Mouse (Mus musculus): ENCODE measurements around the gene Olfr116.

Olfr116 gene

DNA sequence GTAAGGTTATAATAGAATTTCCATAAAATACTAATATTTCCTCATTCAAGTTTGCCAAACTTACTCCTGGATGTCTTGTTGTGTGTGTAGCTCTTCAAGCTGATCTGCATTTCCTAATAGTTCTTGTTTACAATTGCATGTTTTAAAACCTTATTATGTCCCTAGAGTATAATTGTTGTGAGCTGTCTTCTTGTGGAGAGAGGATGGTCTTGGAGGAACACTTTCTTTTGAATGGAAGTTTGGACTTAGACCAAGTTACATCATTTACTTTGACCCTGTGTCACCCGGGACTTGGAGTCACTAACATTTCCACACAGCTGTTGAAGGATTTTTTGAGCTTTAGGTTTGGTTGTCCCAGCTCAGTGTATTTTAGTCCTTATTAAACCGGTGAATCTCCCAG is at the start of gene Olfr116, which contains the start of gene Olfr115:
Olfr116 (minus strand) TSS at position 191 of the 400 bp plus-strand sequence.
Olfr115 (minus strand) TSS at position 101 of the 400 bp plus-strand sequence.
- DNase-seq (ENCODE audit: low spot score), result no peak

- DNase-seq (ENCODE audit: low spot score), result no peak
Measured at GRCm38 (mm10) chr17:37666688-37667087, 39.7 kb upstream of the Olfr116 start, which contains the start of gene Olfr118. TSS of gene Olfr118 (plus strand) at chr17:37666988.

DNA sequence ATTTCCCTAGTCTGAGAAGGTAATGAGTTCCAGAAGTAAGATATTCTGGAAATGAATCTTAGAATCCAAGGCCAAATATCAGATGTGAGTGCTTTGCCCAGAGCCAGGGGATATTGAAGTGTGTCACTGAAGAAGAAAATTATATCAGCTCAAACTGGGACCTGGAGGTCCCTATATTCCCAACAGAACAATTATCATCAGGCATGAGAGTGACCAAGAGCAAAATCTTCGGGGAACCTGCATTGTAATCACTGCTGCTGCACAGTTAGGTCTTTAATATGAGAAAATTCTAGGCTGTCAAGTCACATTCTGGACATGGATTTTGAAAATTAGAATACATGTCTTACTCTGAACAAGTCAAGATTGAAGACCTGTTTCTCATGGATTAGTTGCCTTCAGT is 36.7 kb upstream of the Olfr116 start, which contains the start of gene Olfr117:
Olfr117 (minus strand) TSS at position 101 of the 400 bp plus-strand sequence.
- no peak for DNase-seq (ENCODE audit: low spot score)

DNA sequence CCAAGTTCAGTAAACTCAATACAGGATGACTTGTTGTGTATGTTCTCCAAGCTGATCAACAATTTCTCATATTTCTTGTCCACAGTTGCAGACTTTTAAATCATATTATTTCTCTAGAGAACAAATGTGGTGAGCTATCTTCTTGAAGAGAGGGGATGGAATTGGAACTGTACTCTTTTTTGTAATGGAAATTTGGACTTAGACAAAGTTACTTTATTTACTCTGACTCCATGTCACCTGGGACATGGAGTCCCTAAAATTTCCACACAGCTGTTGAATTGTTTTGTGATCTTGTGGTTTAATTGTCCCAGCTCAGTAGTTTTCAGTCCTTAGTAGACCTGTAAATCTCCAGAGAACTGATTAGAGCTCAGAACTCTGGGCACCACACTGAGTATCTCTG is 34.4 kb downstream of the Olfr116 start, which contains the start of gene Olfr114:
Olfr114 (minus strand) TSS at position 101 of the 400 bp plus-strand sequence.
- DNase-seq (ENCODE audit: low spot score), result no peak

DNA sequence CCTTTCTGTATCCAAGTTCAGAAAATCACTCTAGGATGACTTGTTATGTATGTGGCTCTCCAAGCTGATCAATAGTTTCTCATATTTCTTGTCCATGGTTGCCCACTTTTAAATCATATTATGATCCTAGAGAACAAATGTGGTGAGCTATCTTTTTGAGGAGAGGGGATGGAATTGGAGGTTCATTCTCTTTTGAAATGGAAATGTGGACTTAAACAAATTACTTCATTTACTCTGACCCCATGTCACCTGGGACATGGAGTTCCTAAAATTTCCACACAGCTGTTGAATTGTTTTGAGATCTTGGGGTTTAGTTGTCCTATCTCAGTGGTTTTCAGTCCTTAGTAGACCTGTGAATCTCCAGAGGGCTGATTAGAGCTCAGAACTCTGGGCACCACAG is 49.4 kb downstream of the Olfr116 start, which contains the start of gene Olfr113:
Olfr113 (minus strand) TSS at position 101 of the 400 bp plus-strand sequence.
- DNase-seq (ENCODE audit: low spot score), result no peak

All from urinary bladder, postnatal 10 days (tissue).